Mouse (Mus musculus) kidney, adult 18-20 months (tissue): Measurements from ENCODE around the gene Tpst1.

Source experiments
- DNase-seq: peaks from one replicate; pipeline ENCODE4 v3.0.0; 2021

The Tpst1 gene

DNA sequence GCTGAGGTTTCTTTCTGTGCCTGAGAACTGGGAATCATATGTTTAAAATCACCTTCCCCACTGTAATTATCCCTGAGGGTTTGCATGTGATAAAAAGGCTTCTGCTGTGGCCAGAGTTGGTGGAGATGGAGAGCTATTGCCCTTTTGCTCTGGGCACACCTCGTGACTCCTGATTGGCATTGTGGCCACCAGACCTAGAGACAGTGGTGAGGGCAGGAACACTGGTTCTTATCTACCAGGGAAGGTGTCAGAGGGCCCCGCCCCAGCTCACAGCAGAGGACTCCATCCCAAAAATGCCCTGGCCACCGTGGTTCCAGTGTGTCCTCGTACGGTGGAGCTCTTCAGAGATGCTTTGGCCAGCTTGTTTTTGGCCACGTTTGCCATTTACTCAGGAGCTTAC, 20.2 kb upstream of the Tpst1 start:
- no peak for DNase-seq

DNA sequence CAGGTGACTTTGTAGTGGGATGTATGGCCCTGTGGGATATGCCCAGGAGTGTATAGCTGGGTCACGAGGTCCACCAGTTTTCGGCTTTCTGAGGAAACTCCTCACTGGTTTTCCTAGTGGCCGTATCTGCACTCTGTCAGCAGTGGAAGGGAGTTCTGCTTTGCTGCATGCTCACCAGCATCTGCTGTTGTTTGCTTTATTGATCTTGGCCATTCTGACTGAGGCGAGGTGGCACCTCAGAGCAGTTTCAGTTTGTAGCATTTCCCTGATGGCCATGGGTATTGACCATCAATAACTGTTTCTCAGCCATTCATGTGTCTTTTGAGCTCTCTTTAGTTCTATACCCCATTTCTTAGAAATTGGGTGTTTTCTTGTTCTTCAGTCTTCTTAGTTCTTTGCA, 17.4 kb upstream of the Tpst1 start:
- no peak for DNase-seq

DNA sequence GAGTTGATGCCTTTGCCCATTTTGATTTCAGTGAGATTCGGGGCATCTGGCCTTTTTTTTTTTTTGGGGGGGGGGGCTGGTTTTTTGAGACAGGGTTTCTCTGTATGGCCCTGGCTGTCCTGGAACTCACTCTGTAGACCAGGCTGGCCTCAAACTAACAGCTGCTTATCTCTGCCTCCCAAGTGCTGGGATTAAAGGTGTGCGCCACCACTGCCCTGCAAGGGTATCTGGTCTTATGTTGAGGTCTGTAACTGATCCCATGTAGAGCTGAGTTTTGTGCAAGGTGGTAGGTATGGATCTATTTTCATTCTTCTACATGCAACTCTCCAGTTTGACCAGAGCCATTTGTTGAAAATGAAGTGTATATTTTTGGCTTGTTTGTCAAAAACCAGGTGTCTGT, 16.8 kb upstream of the Tpst1 start:
- no peak for DNase-seq

DNA sequence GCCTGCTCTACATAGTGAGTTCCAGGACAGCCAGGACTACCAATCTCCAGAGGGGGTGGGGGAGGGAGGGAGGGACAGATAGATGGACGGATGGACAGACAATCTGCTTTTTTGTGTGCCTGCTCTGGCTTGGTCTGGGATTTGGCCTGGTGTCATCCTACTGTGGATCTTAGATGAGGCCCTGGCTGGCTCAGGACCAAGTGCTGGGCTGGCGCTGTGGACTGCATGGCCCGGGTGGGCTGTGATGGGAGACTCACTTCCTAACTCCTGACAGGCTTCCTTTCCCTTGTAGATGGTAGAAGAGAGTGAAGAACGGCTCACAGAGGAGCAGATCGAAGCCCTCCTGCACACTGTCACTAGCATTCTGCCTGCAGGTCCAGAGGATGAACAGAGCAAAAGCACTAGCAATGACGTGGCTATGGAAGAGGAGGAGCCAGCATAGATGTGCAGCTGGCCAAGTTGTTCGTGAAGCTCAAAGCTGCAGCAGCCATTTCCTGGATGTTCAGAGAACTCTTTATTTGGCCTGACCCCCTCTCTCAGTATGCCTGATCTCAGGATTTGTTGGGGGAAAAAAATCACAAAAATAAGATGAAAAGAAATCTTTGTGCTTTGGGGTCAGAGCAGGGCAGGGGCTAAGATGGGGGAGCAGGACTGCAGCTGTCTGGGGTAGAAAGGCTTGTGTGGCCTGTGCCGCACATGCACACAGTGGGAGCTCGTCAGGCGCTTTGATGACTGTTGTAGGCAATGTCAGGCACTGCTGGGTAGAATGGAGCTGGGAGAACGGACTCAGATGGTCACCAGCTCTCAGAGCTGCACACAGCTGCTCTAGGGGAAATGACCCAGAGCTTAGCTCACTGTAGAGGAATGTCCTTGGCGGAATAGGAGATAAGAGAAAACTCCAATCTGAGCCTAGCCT, 13.5 kb upstream of the Tpst1 start:
- no peak for DNase-seq

DNA sequence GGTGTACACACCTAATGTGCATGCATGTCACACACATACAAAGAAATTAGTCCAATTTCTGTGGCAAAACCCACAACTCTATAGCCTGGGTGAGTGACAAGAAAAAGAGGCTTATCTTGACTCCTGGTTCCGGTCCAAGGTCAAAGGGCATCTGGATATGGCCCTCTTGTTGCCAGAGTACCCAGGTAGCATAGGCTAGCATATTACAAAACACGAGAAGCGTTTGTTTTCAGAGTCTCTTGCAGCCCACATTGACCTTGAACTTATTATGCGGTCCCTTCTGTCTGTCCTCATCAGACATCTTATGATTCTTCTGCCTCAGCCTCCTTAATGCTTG, 12.8 kb upstream of the Tpst1 start:
- DNase-seq, result no peak

DNA sequence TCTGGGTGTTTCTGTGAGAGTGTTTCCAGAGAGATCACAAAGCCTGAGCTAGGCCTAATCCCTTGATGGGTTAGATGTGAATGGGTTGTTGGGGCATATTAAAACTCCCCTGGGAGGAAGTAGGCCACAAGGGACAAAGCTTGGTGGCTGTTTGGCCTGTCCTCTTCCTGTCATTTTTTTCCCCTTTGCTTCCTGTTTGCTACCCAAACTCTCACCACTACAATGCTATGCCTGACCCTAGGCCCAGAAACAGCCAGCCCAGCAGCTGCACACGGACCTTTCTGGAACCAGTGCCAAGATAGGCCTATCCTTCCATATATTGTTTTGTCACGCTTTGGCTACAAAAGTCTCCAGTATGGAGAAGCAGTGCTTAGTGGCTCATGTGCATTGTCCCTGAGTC, 11.0 kb upstream of the Tpst1 start:
- DNase-seq, result no peak

DNA sequence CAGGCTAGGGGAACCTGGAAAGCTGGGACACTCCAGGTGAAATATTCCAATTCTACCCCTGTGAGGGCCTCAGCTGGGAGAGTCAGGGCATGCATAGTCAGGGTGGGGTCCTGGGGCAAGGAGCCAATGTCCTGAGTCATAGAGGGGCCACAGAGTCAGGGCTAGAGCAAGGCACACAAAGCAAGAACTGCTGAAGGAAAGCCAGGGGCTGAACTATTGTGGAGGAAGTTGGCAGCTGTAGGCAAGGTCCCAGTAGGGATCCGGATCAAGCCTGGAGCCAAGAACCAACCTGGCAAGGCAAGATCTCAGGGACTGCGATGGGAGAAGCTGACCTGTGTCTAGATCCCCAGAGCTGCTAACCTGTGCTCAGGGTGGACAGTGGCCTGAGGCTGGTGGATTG, 9.4 kb upstream of the Tpst1 start:
- DNase-seq, result no peak

DNA sequence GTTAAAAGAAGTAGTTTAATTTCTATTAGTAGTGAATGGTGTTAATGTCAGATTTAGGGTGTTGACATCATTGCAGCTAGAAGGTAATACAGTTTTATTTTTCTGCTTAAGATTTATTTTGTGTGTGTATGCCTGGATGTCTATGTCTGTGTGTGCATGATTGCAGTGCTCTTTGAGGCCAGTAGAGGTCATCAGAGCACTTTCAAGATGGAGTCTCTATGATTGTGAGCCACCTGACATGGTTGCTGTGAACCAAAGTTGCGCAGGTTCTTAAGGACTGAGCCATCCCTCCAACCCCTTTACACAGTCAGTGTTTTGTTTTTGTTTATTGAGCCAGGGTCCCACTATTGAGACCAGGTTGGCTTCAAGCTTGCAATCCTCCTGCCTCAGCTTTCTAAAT, 7.5 kb upstream of the Tpst1 start:
- no peak for DNase-seq

DNA sequence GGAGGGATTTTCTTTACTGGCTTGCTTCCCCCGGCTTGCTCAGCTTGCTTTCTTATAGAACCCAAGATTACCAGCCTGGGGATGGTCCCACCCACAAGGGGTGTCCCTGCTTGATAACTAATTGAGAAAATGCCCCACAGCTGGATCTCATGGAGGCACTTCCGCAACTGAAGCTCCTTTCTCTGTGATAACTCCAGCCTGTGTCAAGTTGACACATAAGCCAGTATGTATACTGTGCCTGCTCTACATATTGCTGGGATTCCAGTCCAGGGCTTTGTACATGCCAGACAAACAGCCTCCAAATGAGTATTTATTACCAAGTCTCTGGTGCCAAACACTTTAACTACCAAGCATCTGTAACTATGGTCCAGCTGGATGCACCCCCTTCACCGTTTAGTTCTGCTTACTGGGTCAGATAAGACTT, 5.3 kb upstream of the Tpst1 start:
- no peak for DNase-seq

DNA sequence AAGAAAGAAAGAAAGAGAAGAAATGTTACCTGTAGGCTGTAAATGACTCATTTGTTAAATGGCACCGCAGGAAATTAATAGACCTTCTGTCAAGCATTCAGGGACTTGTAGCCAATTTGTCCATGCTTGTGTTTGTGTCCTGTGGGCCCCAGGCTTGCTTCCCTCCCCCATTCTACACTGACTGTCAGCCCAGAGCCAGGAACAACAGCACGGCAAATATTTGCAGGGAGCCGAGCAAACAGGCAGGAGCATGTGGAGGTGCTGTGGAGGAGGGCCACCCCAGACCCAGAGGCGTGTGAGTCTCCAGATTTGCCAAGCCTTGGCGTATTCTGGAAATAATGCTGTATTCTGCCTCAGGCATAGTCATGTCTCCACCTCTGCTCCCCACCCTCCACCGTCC, 1.4 kb downstream of the Tpst1 start:
- DNase-seq, result no peak

DNA sequence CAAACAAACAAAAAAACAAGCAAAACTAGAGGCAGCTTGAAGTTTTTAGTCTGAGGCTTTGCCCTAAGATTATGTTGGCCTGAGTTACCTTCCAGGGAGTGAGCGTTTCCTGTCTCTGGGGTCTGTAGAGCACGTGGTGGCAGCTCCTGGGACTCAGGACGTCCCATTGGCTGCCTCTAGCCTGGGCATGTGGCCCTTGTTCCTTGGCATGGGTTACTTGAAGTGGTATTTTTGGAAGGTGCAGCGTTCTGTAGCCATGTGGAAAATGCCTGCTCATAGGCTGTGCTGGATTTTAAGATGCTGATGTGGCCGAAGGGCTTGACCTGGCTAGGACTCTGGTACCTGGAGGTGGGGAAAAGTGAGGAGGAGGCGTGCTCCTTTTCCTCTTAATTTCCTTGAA, 3.3 kb downstream of the Tpst1 start:
- DNase-seq, result no peak

DNA sequence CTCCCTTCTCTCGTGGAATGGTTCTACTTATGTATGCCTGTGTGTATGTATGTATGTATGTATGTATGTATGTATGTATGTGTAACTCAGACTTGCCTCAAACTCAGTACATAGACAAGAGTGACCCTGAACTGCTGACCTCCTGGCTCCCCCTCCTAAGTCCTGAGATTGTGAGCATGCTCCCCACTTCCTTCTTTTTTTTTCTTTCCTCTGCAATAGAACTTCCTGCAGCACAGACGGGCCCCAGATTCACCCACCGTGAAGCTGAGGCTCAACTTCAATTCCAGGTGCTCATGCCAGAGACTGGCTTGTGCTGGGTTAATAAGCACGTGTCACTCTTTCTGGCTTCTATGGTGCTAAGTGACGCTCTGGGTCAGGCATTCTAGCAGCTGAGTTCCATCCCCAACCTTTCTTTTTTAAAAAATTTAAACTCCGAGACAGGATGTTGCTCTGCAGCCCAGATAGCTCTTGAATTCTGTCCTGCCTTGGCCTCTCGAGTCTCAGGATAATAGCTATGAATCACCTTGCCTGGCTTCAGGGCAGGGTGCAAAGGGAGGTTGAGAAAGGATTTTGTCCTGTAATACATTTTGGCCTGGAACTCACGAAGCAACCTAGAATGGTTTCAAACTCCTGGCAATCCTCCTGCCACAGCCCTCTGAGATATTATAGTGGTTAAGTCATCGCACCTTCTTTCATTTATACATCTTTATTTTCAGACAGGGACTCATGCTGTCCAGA, 5.1 kb downstream of the Tpst1 start:
- no peak for DNase-seq

DNA sequence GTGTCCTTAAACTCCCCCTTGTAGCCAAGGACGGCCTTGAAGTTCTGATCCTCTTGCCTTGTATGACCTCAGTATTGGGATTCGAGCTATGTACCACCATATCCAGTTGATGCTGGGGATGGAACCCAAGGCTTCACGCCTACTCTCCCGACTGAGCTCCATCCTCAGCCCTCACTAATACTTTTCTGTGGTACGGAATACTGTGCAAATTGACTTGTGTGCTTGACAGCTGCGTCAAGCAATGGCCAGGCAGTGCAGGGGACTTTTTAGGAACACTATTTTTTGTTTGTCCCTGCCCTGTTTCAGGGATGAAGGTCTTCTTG, 5.7 kb downstream of the Tpst1 start:
- DNase-seq, result no peak

DNA sequence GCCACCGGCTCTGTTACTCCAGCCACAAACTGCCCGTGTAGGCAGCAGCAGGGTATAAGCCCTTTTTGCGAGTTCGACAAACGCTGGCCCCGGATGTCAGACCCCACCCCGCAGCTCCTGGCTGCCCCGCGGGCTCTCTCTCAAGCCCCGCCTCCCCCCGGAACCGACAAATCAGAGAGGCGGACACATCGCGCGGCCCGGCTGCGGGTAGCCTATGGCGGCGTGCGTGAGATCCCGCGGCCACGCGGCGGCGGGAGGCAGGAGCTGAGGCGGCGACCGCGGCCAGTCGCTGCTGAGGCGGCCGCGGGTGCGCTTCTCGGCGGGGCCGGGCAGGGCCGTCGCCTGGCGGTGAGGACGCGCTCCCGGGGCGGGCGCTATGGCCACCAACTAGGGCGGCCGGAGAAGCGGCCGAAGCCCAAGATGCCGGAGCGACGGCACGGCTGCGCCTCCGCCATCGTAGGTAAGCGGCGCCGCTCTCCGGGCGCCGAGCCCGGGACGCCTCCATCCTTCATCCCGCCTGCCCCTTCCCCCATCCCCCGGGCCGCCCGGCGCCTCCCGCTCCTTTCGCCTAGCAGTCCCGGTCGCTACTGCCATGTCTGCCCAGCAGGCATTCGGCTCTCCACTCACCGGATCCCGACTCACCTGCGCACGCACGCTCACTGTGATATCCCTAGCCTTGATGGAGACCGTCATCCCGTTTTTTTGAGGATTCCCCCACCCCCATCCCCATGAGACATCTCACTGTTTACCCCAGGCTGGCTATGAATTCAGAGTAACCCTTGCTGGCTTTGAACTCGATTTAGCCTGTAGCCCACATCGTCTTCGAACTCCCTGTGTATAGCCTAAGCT, 6.3 kb downstream of the Tpst1 start:
- peak; percentile 94 for DNase-seq

DNA sequence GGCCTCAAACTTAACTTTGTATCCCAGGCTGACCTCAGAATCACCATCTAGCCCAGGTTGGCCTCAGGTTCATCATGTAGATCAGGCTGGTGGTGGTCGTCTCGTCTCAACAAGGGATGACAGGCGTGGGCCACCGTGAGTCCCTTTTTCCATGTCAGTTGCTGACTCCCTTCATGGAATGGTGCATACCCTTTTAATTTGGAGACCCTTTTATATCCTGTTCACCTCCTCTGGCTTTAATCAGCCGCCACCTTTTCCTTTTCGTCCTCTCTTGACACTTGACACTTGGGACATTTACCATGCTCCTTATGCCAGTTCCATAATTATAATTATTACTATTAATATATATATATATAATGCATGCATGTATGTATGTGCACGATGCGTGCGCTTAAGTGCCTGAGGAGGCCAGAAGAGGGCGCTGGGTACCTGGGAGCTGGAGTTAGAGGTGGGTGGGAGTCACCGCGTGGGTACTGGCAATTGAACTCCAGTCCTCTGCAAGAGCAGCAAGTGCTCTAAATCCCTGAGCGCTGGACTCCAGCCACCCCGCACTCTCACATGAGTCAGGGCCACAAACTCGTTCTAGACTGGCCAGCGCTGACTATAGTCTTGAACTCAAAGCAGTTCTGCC, 7.0 kb downstream of the Tpst1 start:
- DNase-seq, result no peak

DNA sequence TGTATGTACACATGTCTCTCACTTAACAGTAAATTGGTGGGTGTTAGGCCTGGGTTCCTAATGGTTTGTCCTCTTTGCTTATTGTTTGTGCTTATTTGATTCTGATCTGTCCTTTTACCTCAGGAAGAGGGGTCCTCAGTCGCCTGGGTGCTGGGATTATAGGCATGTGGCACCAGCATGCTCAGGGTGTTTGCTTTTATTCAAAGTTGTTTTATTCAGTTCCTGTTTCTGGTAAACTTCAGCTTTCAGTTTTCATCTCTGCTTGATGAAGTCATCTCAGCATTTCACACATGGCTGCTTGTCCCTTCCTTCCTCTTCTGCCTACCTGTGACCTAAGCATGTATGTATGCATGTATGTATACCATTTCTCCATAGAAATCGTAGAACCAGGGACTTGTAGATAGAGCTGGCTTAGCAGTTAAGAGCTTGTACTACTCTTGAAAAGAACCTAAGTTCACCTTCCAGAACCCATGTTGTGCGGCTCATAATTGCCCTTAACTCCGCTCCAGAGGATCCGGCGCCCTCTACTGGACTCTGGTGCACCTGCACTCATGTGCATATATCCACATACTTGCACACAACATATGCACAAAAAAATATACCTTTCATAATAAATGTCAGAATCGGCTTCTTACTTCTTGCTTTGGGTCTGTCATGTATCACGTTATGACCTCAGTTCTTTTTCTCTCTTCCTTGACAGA, 8.2 kb downstream of the Tpst1 start:
- no peak for DNase-seq

DNA sequence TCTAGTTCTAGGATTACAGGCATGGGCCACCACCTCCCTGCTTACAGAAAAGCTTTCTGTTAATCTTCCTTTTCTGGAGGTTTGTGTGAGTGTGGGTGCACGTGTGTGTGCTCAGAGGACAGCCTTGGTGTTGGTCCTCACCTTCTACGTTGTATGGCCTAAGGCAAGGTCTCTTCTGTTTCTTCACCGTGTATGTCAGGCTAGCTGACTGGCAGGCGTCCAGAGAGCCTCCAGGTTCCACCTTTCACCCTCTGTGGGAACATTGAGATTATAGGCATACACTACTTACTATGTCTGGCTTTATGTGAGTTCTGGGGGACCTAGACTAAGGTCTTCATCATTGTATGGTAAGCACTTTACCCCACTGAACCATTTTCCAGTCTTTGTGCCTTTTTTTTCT, 9.3 kb downstream of the Tpst1 start:
- no peak for DNase-seq

DNA sequence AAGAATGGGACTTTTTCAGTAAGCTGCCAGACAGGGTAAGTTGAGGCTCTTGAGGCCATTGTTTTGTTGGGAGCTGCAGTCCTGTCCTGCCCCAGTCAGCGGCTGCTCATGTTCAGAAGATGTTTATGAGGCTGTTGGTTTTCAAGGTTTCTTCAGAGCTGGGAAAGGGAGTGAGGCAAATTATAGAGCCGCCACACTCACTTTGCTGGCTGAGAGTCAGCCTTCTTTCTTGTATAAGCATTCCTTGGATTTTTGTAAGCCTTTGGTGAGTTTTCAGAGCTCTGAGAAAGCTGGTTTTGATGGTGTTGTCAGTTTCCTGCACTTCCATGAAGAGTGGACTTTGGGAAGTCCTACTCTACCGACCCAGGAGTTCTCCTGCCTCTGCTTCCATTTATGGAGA, 11.1 kb downstream of the Tpst1 start:
- DNase-seq, result no peak

DNA sequence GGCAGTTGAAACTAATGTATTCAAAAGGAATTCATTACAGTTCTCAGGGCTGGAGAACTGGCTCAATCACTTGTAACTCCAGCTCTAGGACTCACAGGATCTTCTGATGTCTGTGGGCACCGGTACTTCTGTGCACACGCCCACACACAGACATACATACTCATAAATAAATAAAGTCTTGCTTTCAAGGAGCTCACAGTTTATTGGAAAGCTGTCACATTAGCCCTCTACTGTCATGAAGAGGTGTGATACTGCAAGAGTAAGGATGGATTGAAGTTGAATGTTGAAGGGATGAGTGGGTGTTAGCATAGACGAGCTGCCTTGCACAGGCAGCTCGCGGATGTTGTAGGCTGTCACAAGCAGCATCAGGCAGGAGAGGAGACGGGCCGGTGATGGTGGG, 14.9 kb downstream of the Tpst1 start:
- DNase-seq, result no peak

DNA sequence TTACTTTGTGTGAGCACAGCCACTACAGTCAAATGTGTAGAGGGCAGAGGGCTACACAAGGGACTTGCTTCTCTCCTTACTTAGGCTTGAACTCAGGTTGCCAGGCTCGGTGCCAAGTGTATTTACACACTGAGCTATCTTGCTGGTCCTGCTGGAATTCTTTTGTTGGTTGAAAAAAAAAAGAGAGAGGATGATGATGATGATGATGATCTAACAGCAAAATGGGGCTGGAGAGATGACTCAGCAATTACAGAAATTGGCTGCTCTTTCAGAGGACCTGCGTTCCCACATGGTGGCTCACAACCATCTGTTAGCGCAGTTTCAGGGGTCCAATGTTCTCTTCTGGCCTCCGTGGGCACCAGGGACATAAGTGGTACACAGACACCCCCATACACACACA, 15.5 kb downstream of the Tpst1 start:
- no peak for DNase-seq

DNA sequence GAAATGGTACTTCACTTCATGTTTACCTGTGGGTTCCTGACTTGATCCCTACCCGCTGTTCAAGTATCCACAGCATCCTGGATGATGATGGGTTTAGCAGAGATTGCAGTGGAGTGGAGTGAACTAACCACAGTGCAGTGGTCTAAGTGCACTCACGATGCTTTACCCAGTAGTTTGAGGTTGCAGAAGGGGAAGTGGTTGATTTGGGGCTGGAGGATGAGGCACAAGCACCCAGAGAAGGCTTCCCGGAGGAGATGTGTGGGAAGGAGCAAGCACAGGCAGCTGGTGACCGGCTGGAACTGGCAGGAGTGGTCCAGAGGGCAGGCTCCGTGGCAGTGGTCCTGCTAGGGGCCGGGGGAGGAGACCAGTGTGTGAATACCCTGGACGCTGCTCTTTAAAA, 16.1 kb downstream of the Tpst1 start:
- no peak for DNase-seq

DNA sequence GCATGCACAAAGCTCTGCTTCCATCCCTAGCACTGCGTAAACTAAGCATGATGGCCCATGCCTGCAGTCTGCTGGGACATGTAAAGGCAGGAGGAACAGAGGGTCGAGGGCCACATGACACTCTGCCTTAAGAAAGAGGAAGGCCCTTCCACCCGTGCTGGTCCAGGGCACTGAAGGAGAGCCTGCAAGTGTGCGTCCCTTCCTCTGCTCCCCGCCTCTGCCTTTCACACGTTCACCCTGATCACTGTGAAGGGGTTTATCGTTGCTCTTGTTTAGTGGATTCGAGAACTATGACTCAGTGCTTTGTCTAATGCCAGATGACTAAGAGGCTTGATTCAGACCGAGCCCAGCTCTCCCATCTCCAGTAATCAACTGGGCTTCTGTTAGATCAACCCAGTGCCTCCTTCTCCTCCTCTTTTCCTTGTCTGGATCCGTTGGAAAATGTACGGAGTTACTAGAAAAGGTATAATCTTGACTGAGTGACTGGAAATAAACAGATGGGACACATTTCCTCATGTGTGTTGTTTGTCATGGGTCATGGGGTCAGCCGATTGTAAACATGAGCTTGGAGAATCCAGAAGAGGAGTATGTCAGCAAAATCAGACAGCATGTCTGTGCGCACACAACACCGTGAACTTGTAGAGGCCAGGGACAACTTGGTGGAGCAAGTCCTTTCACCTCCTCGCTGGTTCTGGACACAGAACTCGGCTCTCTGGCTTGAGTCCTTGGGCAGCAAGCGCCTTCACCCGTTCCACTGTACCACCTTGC, 16.7 kb downstream of the Tpst1 start:
- DNase-seq, result no peak
